Mouse (Mus musculus): ENCODE results near the gene Plekhg1. TPM values are rescaled to one million over a fixed set of nuclear protein-coding genes. Genes with fewer than 3 reads are reported as not detected.

The Plekhg1 gene
- total and polyA plus RNA-seq, 3 experiments = 0.60 to 0.97 (median 0.68) TPM

DNA sequence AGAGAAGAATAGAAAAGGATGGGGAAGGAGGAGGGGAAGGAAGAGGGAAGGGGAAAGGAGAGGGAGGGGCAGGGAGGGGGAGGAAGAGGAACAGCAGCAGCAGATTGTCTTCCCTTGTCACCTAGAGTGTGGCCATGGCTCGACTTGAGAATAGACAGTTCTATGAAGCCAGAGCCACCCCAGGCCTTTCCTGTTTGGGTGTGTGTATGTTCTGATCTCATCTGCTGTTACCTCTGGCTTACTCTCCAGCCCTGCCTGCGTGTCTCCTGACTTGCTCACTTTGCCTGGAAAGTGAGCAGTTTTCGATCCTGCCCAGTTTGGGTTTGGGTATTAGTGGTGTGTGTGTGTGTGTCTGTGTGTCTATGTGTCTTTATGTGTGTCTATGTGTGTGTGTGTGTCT lies 23.0 kb downstream of the Plekhg1 start:
- Histone ChIP-seq H3K36me3 (replicated peaks in 1 of 2; ENCODE audit: control insufficient read depth in 1 of 2, insufficient read depth in 1 of 2, low read length in 1 of 2) (no peaks in the 10 kb centered on the region), H3K4me3 (replicated peaks in 1 of 3; ENCODE audit: low read depth in 2 of 3, low read length in 2 of 3, poor library complexity in 1 of 3) (no peak overlapping the region), H3K27ac (ENCODE audit: insufficient read depth, low read depth) (no peak overlapping the region), H3K4me2 (ENCODE audit: insufficient read depth, low read depth, poor library complexity, severe bottlenecking) (no peak overlapping the region), H3K79me2 (replicated peaks; ENCODE audit: control insufficient read depth, extremely low read depth, insufficient read depth, poor library complexity, severe bottlenecking) (no peaks in the 10 kb centered on the region), H3K27me3 (replicated peaks) (no peaks in the 10 kb centered on the region), H3K9me3 (replicated peaks; ENCODE audit: low read length) (no peaks in the 10 kb centered on the region), H3K9ac (ENCODE audit: insufficient read depth, low read depth) (no peak overlapping the region), H3K4me1 (ENCODE audit: control insufficient read depth in 1 of 2, insufficient read depth in 2 of 2) (no peaks in the 10 kb centered on the region)
- dilution Hi-C loops (cut with MboI; ENCODE audit: extremely low pct_ligation_motif_present, extremely low pct_unique_long_range_greater_than_20kb, low sequenced_read_pairs) = no loop called here
- no peak for DNase-seq (ENCODE audit: extremely low read depth)
- in situ Hi-C loops (cut with MboI; ENCODE audit: low pct_ligation_motif_present, low pct_unique_long_range_greater_than_20kb, low sequenced_read_pairs) = no loop called here
- no peak for TF ChIP-seq KAT2A (IDR thresholded peaks at IDR 0.05; ENCODE audit: insufficient replicate concordance, low read length)

DNA sequence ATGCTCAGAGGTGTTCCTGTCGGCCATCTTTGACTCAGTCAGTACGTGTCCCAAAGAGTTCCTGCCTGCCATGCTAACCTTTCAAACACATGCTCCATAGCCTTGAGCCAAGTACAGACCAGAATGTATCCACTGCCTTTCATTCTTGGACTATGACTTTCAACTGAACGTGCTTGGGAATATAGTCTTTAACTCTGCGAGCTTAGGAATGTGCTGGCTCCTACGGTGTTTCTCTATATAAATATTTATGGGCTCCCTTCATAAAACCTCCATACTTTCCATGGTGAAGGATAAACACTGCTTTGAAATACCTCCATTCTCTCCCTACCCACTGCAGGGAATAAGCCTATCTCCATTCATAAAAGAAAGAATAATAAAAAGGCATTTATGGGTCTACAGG lies 29.0 kb downstream of the Plekhg1 start:
- DNase-seq (ENCODE audit: extremely low read depth) = no peak
- Histone ChIP-seq H3K79me2 (replicated peaks; ENCODE audit: control insufficient read depth, extremely low read depth, insufficient read depth, poor library complexity, severe bottlenecking) (no peaks in the 10 kb centered on the region), H3K4me3 (replicated peaks in 1 of 3; ENCODE audit: low read depth in 2 of 3, low read length in 2 of 3, poor library complexity in 1 of 3) (no peak overlapping the region), H3K4me1 (ENCODE audit: control insufficient read depth in 1 of 2, insufficient read depth in 2 of 2) (no peaks in the 10 kb centered on the region), H3K4me2 (ENCODE audit: insufficient read depth, low read depth, poor library complexity, severe bottlenecking) (no peak overlapping the region), H3K27me3 (replicated peaks) (no peaks in the 10 kb centered on the region), H3K27ac (ENCODE audit: insufficient read depth, low read depth) (no peak overlapping the region), H3K36me3 (replicated peaks in 1 of 2; ENCODE audit: control insufficient read depth in 1 of 2, insufficient read depth in 1 of 2, low read length in 1 of 2) (no peaks in the 10 kb centered on the region), H3K9ac (ENCODE audit: insufficient read depth, low read depth) (no peak overlapping the region), H3K9me3 (replicated peaks; ENCODE audit: low read length) (no peaks in the 10 kb centered on the region)
- TF ChIP-seq TBP (conservative IDR thresholded peaks at IDR 0.05; ENCODE audit: low read depth, low read length) (no peak), MAX (IDR thresholded peaks at IDR 0.05; ENCODE audit: low read length) (no peak), MXI1 (IDR thresholded peaks at IDR 0.05; ENCODE audit: low read depth, low read length) (no peak), PAX5 (IDR thresholded peaks at IDR 0.05; ENCODE audit: low read length) (no peak), HCFC1 (IDR thresholded peaks at IDR 0.05; ENCODE audit: low read depth, low read length) (no peak), MEF2A (IDR thresholded peaks at IDR 0.05; ENCODE audit: borderline replicate concordance, low read depth, low read length) (no peak), POLR2A (IDR thresholded peaks at IDR 0.05; ENCODE audit: low read depth, low read length) (no peak), KAT2A (IDR thresholded peaks at IDR 0.05; ENCODE audit: insufficient replicate concordance, low read length) (no peak), UBTF (IDR thresholded peaks at IDR 0.05; ENCODE audit: low read depth, low read length) (no peak), CHD1 (IDR thresholded peaks at IDR 0.05; ENCODE audit: low read depth, low read length) (no peak), NRF1 (IDR thresholded peaks at IDR 0.05; ENCODE audit: low read depth, low read length) (no peak)
- dilution Hi-C loops (cut with MboI; ENCODE audit: extremely low pct_ligation_motif_present, extremely low pct_unique_long_range_greater_than_20kb, low sequenced_read_pairs) (no loop called here), in situ Hi-C loops (cut with MboI; ENCODE audit: low pct_ligation_motif_present, low pct_unique_long_range_greater_than_20kb, low sequenced_read_pairs) (no loop called here)

DNA sequence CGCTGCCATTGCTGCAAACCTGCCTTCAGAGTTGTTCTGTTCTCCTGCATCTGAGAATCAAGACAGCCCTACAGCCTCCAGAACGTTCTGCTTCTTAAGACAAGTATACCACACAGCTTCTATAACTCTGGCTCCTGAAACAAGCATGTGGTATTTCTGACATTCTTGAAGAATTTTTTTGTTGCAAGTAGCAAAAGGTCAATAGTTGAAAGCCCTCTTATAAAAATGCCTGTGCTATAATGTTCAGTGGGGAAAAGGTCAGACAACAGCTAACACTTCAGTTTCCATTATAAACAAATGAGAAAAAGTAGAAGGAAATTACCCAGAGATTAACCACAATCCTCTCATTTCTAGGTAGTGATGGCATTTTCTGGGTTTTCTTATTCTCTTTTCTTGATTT lies 34.2 kb downstream of the Plekhg1 start:
- Histone ChIP-seq H3K4me1 (ENCODE audit: control insufficient read depth in 1 of 2, insufficient read depth in 2 of 2) (peaks cover 0 to 8% of the 10 kb centered on the region in 2 experiments; a peak in 2 of 4 replicates), H3K9me3 (replicated peaks; ENCODE audit: low read length) (no peaks in the 10 kb centered on the region), H3K9ac (ENCODE audit: insufficient read depth, low read depth) (no peak overlapping the region), H3K27me3 (replicated peaks) (no peaks in the 10 kb centered on the region), H3K4me3 (replicated peaks in 1 of 3; ENCODE audit: low read depth in 2 of 3, low read length in 2 of 3, poor library complexity in 1 of 3) (no peak overlapping the region), H3K27ac (ENCODE audit: insufficient read depth, low read depth) (no peak overlapping the region), H3K4me2 (ENCODE audit: insufficient read depth, low read depth, poor library complexity, severe bottlenecking) (no peak overlapping the region), H3K79me2 (replicated peaks; ENCODE audit: control insufficient read depth, extremely low read depth, insufficient read depth, poor library complexity, severe bottlenecking) (no peaks in the 10 kb centered on the region), H3K36me3 (replicated peaks in 1 of 2; ENCODE audit: control insufficient read depth in 1 of 2, insufficient read depth in 1 of 2, low read length in 1 of 2) (no peaks in the 10 kb centered on the region)
- in situ Hi-C loops (cut with MboI; ENCODE audit: low pct_ligation_motif_present, low pct_unique_long_range_greater_than_20kb, low sequenced_read_pairs) (no loop called here), dilution Hi-C loops (cut with MboI; ENCODE audit: extremely low pct_ligation_motif_present, extremely low pct_unique_long_range_greater_than_20kb, low sequenced_read_pairs) (no loop called here)
- TF ChIP-seq USF1 (IDR thresholded peaks at IDR 0.05; ENCODE audit: low read depth, low read length) = no peak
- TF ChIP-seq CHD2 (IDR thresholded peaks at IDR 0.05; ENCODE audit: low read length) = no peak
- no peak for TF ChIP-seq ZC3H11A (IDR thresholded peaks at IDR 0.05; ENCODE audit: low read depth, low read length)
- TF ChIP-seq MXI1 (IDR thresholded peaks at IDR 0.05; ENCODE audit: low read depth, low read length) = no peak
- no peak for TF ChIP-seq BHLHE40 (IDR thresholded peaks at IDR 0.05; ENCODE audit: low read depth, low read length)
- TF ChIP-seq MEF2A (IDR thresholded peaks at IDR 0.05; ENCODE audit: borderline replicate concordance, low read depth, low read length) = no peak
- TF ChIP-seq CHD1 (IDR thresholded peaks at IDR 0.05; ENCODE audit: low read depth, low read length) = no peak
- TF ChIP-seq IRF4 (IDR thresholded peaks at IDR 0.05; ENCODE audit: low read depth, low read length) = no peak
- no peak for TF ChIP-seq JUN (IDR thresholded peaks at IDR 0.05; ENCODE audit: insufficient read depth, low read depth, low read length)
- no peak for TF ChIP-seq ZNF384 (IDR thresholded peaks at IDR 0.05; ENCODE audit: low read depth, low read length)
- TF ChIP-seq ELF1 (IDR thresholded peaks at IDR 0.05; ENCODE audit: low read depth, low read length) = no peak
- no peak for TF ChIP-seq TCF12 (IDR thresholded peaks at IDR 0.05; ENCODE audit: low read depth, low read length)
- TF ChIP-seq RAD21 (IDR thresholded peaks at IDR 0.05; ENCODE audit: low read depth, low read length) = no peak
- no peak for TF ChIP-seq SMC3 (IDR thresholded peaks at IDR 0.05; ENCODE audit: low read depth, low read length)
- no peak for TF ChIP-seq E2F4 (IDR thresholded peaks at IDR 0.05; ENCODE audit: insufficient replicate concordance, low read depth, low read length)
- no peak for DNase-seq (ENCODE audit: extremely low read depth)
